Mouse (Mus musculus): ENCODE data around the gene Abcg8. TPM values are rescaled to one million over a fixed set of nuclear protein-coding genes. Genes with fewer than 3 reads are reported as not detected.

Abcg8 gene
- polyA plus RNA-seq, 1 experiment from 2014 or later: not detected

DNA sequence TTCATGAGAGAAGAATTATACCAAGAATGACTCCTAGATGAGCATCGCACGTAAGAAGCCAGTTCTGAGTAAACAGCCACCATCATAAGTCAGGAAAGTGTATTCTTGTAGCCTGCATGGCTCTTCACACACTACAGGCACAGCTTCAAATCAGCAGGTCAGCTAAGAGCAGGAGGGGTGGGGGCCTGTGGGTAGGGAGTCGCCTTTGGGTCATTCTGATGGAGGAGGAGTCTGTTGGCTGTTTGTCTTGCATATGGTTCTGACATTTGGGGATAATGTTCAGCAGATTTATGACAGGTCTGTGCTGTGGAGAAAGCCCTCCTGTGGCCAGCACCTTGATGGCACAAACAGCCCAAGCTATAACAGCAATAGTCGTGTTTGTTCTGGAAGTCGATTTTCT, 19.9 kb upstream of the Abcg8 start:
- Histone ChIP-seq H3K27me3 (ENCODE audit: control insufficient read depth, insufficient read depth, low read depth, low read length) (no peaks in the 10 kb centered on the region), H3K4me3 (ENCODE audit: low read length) (no peak overlapping the region), H3K9me3 (ENCODE audit: control insufficient read depth, low read length) (no peaks in the 10 kb centered on the region), H3K27ac (ENCODE audit: low read length) (no peak overlapping the region), H3K36me3 (ENCODE audit: control insufficient read depth, insufficient read depth, low read length) (no peaks in the 10 kb centered on the region), H3K9ac (ENCODE audit: low read length) (no peak overlapping the region), H3K4me1 (replicated peaks; ENCODE audit: control insufficient read depth, insufficient read depth, low read length) (no peaks in the 10 kb centered on the region), H3K4me2 (ENCODE audit: low read depth, low read length) (no peak overlapping the region)
- WGBS: 68% methylated on average over 5 of the region's 5 CpGs
- ATAC-seq (ENCODE audit: low read depth): no peak

DNA sequence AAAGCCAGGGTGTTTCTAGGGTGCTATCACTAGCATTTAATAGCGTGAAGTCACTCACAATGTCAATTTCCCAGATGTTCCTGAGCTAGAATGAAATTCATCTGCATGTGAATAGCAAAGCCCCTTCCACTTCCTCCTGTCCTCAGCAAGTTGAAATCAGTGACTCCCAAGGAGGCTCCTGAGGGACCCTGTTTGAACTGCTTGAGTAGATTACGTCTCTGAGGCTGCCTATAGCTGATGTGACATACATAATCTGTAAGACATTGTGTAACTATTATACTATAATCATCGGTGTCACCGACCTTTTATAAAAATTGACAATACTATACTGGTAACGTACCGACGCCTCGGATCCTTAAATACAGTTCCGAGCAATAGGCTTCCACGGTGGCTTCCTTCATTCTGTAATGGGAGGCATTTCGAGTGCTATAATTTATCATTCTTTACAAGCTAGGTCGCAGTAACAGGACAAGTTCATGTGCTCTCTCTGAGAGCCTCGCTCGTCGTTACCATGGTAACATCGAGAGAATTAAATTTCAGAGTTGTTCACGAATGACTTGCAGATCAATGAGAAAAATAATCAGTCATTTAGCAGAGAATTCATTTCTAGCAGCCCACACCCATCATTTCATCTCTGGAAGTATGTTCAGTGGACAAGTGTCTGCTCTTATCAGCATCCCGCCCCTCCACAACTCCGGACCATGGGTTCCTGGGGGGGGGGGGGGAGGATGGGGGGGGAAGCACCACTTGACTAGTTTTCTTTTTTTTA, 19.3 kb upstream of the Abcg8 start:
- WGBS: 55% methylated on average over 19 of the region's 19 CpGs
- Histone ChIP-seq H3K27me3 (ENCODE audit: control insufficient read depth, insufficient read depth, low read depth, low read length) (no peaks in the 10 kb centered on the region), H3K4me2 (ENCODE audit: low read depth, low read length) (no peak overlapping the region), H3K9ac (ENCODE audit: low read length) (no peak overlapping the region), H3K4me3 (ENCODE audit: low read length) (no peak overlapping the region), H3K9me3 (ENCODE audit: control insufficient read depth, low read length) (no peaks in the 10 kb centered on the region), H3K36me3 (ENCODE audit: control insufficient read depth, insufficient read depth, low read length) (no peaks in the 10 kb centered on the region), H3K27ac (ENCODE audit: low read length) (no peak overlapping the region), H3K4me1 (replicated peaks; ENCODE audit: control insufficient read depth, insufficient read depth, low read length) (no peaks in the 10 kb centered on the region)
- no peak for ATAC-seq (ENCODE audit: low read depth)

DNA sequence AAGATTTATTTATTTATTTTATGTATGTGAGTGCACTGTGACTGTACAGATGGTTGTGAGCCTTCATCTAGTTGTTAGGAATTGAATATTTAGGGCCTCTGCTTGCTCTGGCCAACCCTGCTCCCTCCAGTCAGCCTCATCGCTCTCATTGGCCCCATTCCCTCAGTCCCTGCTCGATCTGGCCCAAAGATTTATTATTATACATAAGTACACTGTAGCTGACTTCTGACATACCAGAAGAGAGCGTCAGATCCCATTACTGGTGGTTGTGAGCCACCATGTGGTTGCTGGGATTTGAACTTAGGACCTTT, 18.7 kb upstream of the Abcg8 start:
- Histone ChIP-seq H3K9me3 (ENCODE audit: control insufficient read depth, low read length) (no peaks in the 10 kb centered on the region), H3K4me2 (ENCODE audit: low read depth, low read length) (no peak overlapping the region), H3K27me3 (ENCODE audit: control insufficient read depth, insufficient read depth, low read depth, low read length) (no peaks in the 10 kb centered on the region), H3K9ac (ENCODE audit: low read length) (no peak overlapping the region), H3K4me3 (ENCODE audit: low read length) (no peak overlapping the region), H3K27ac (ENCODE audit: low read length) (no peak overlapping the region), H3K36me3 (ENCODE audit: control insufficient read depth, insufficient read depth, low read length) (no peaks in the 10 kb centered on the region), H3K4me1 (replicated peaks; ENCODE audit: control insufficient read depth, insufficient read depth, low read length) (no peaks in the 10 kb centered on the region)
- no peak for ATAC-seq (ENCODE audit: low read depth)
- WGBS: 47% methylated on average over 3 of the region's 3 CpGs

DNA sequence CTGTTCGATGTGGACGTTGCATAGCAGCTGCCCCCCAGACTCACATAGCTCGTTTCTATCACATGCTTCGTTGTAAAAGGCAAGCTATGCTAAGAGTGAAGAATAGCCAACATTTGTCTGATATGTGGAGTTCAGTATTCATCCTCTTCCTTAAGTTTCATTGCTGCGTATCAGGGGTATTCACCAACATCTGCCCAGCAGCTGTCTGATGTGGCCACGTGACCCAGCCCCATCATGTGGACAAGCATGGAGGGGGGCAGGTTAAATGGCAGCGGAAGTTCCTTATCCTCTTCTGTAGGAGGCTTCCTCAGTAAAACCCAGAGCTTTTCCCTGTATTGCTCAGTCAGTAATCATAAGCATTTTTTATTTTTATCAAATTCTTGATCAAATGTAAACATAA, 18.3 kb upstream of the Abcg8 start:
- no peak overlapping the region for H3K4me2 ChIP-seq (ENCODE audit: low read depth, low read length)
- no peaks in the 10 kb centered on the region for H3K36me3 ChIP-seq (ENCODE audit: control insufficient read depth, insufficient read depth, low read length)
- no peak overlapping the region for H3K9ac ChIP-seq (ENCODE audit: low read length)
- H3K4me3 ChIP-seq (ENCODE audit: low read length): no peak overlapping the region
- WGBS: 55% methylated on average over 7 of the region's 7 CpGs
- H3K4me1 ChIP-seq (replicated peaks; ENCODE audit: control insufficient read depth, insufficient read depth, low read length): no peaks in the 10 kb centered on the region
- no peak overlapping the region for H3K27ac ChIP-seq (ENCODE audit: low read length)
- peak; percentile 32; the same call in 1 of the 2 replicates for ATAC-seq (ENCODE audit: low read depth)
- no peaks in the 10 kb centered on the region for H3K27me3 ChIP-seq (ENCODE audit: control insufficient read depth, insufficient read depth, low read depth, low read length)
- no peaks in the 10 kb centered on the region for H3K9me3 ChIP-seq (ENCODE audit: control insufficient read depth, low read length)

DNA sequence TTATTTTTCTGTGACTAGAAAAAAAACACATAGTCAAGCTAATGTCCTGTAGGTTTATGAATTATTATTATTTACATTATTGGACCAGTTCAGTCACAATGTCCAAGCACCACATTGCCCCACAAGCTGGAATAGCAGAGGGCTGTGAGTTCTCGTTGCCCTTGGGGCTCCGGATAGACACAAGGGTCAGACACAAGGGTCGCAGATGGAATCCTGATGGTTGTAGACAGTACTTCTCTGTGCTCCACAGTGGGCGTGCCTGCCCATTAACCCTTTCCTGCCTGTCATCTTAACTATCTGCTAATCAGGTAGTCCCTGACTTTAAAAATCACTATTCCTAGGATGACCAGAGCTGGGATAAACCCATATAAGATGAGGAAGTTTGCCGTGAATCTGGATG, 17.9 kb upstream of the Abcg8 start:
- Histone ChIP-seq H3K4me1 (replicated peaks; ENCODE audit: control insufficient read depth, insufficient read depth, low read length) (no peaks in the 10 kb centered on the region), H3K4me2 (ENCODE audit: low read depth, low read length) (no peak overlapping the region), H3K36me3 (ENCODE audit: control insufficient read depth, insufficient read depth, low read length) (no peaks in the 10 kb centered on the region), H3K9ac (ENCODE audit: low read length) (no peak overlapping the region), H3K4me3 (ENCODE audit: low read length) (no peak overlapping the region), H3K27ac (ENCODE audit: low read length) (no peak overlapping the region), H3K9me3 (ENCODE audit: control insufficient read depth, low read length) (no peaks in the 10 kb centered on the region), H3K27me3 (ENCODE audit: control insufficient read depth, insufficient read depth, low read depth, low read length) (no peaks in the 10 kb centered on the region)
- ATAC-seq (ENCODE audit: low read depth): peak; percentile 69; the same call in 1 of the 2 replicates
- WGBS: 27% methylated on average over 5 of the region's 5 CpGs

DNA sequence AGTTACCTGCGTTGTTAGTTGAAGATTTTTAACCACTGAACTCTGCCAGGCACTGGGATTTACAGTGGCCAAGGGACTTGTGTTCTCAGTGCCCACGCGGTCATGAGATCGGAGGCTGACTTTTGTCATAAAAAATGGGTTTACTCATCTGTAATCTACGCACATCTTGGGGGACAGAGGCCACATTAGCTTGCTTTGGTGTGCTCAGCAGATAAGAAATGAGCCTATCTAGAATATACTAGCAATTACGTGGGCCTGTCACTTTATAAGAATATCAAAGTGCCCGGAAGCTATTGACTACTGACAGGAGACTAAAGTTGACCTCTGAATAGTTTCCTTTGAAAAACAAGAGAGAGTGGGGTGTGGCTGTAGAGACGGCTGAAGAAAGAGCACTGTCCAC, 17.2 kb upstream of the Abcg8 start:
- no peak overlapping the region for H3K27ac ChIP-seq (ENCODE audit: low read length)
- H3K4me3 ChIP-seq (ENCODE audit: low read length): no peak overlapping the region
- no peaks in the 10 kb centered on the region for H3K4me1 ChIP-seq (replicated peaks; ENCODE audit: control insufficient read depth, insufficient read depth, low read length)
- ATAC-seq (ENCODE audit: low read depth): no peak
- 74% methylated on average over 8 of the region's 8 CpGs for WGBS
- H3K4me2 ChIP-seq (ENCODE audit: low read depth, low read length): no peak overlapping the region
- no peak overlapping the region for H3K9ac ChIP-seq (ENCODE audit: low read length)
- no peaks in the 10 kb centered on the region for H3K36me3 ChIP-seq (ENCODE audit: control insufficient read depth, insufficient read depth, low read length)
- no peaks in the 10 kb centered on the region for H3K9me3 ChIP-seq (ENCODE audit: control insufficient read depth, low read length)
- no peaks in the 10 kb centered on the region for H3K27me3 ChIP-seq (ENCODE audit: control insufficient read depth, insufficient read depth, low read depth, low read length)

DNA sequence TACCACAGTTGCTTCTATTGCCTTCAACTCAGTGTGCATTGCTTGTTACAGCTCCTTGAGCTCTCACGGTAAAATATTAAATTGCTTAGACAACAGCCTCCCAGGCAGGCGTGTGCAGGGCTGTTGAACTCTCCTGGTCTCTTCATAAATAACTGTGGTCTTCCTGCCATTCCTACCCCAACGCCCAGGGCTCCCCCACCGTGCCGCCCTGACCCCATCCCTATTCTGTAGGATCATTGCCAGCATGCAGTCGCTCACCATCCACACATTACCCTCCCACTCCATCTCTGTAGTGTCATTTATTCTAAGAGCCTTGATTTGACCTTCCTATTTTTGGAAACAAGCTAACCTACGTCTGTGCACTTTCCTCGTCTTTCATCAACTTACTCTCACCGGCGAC, 11.0 kb upstream of the Abcg8 start:
- no peak for ATAC-seq (ENCODE audit: low read depth)
- H3K9me3 ChIP-seq (ENCODE audit: control insufficient read depth, low read length): no peaks in the 10 kb centered on the region
- H3K27ac ChIP-seq (ENCODE audit: low read length): no peak overlapping the region
- no peak overlapping the region for H3K4me3 ChIP-seq (ENCODE audit: low read length)
- no peak overlapping the region for H3K4me2 ChIP-seq (ENCODE audit: low read depth, low read length)
- no peaks in the 10 kb centered on the region for H3K27me3 ChIP-seq (ENCODE audit: control insufficient read depth, insufficient read depth, low read depth, low read length)
- H3K4me1 ChIP-seq (replicated peaks; ENCODE audit: control insufficient read depth, insufficient read depth, low read length): no peaks in the 10 kb centered on the region
- no peaks in the 10 kb centered on the region for H3K36me3 ChIP-seq (ENCODE audit: control insufficient read depth, insufficient read depth, low read length)
- no peak overlapping the region for H3K9ac ChIP-seq (ENCODE audit: low read length)
- 40% methylated on average over 10 of the region's 10 CpGs for WGBS

DNA sequence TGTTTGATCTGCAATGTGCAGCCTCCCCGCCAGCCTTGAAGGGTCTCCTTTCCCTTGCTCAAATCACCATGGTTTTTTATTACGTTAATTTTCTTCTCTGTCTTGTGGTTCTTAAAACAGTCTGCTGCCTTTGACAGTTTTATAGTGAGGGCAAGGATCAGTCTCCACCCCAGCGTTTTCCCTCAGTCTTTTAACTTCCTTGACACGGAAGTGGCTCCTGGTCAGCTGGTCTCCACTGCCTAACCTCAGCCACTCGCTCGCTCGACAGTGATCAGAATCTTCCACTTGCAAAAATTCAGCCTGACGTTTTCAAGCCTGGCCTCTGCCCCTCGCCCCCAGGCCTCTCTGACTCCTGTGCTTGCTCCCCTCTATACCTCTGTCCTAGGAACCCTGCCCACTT, 10.4 kb upstream of the Abcg8 start:
- Histone ChIP-seq H3K4me1 (replicated peaks; ENCODE audit: control insufficient read depth, insufficient read depth, low read length) (no peaks in the 10 kb centered on the region), H3K9me3 (ENCODE audit: control insufficient read depth, low read length) (no peaks in the 10 kb centered on the region), H3K4me3 (ENCODE audit: low read length) (no peak overlapping the region), H3K9ac (ENCODE audit: low read length) (no peak overlapping the region), H3K27me3 (ENCODE audit: control insufficient read depth, insufficient read depth, low read depth, low read length) (no peaks in the 10 kb centered on the region), H3K4me2 (ENCODE audit: low read depth, low read length) (no peak overlapping the region), H3K36me3 (ENCODE audit: control insufficient read depth, insufficient read depth, low read length) (no peaks in the 10 kb centered on the region), H3K27ac (ENCODE audit: low read length) (no peak overlapping the region)
- 28% methylated on average over 9 of the region's 9 CpGs for WGBS
- no peak for ATAC-seq (ENCODE audit: low read depth)

DNA sequence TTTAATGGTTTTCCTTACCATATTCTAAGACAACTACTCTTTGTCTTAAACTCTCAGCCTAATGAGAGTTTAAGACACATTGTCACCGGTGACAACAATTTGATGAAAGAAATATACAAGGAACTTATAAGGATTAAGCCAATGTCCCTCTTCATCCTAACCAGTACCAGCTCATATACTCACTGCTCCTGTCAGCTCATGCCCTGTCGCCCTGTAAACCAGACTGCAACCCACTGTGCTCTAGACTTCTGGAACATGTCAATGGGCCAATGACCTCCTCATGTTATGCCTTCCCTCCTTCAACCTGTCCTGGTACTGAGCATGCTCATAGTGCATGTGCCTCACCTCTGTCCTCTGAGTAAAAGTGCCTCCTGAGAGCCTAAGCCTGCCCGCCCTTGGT, 8.3 kb upstream of the Abcg8 start:
- H3K9me3 ChIP-seq (ENCODE audit: control insufficient read depth, low read length): no peaks in the 10 kb centered on the region
- H3K4me2 ChIP-seq (ENCODE audit: low read depth, low read length): no peak overlapping the region
- H3K9ac ChIP-seq (ENCODE audit: low read length): no peak overlapping the region
- WGBS: 88% methylated on average over 3 of the region's 3 CpGs
- H3K4me3 ChIP-seq (ENCODE audit: low read length): no peak overlapping the region
- H3K4me1 ChIP-seq (replicated peaks; ENCODE audit: control insufficient read depth, insufficient read depth, low read length): no peaks in the 10 kb centered on the region; the same call in 1 of the 2 replicates
- H3K27ac ChIP-seq (ENCODE audit: low read length): no peak overlapping the region
- H3K27me3 ChIP-seq (ENCODE audit: control insufficient read depth, insufficient read depth, low read depth, low read length): no peaks in the 10 kb centered on the region
- H3K36me3 ChIP-seq (ENCODE audit: control insufficient read depth, insufficient read depth, low read length): no peaks in the 10 kb centered on the region
- ATAC-seq (ENCODE audit: low read depth): no peak

Data from lung, embryonic 16.5 days (tissue).